Mouse (Mus musculus) embryonic facial prominence, embryonic 11.5 days (tissue): Measurements from ENCODE around the gene Dcaf12. TPM values are rescaled to one million over a fixed set of nuclear protein-coding genes. Genes with fewer than 3 reads are reported as not detected.

ENCODE experiments used
- ATAC-seq: fragments of 200-750 bp; cut with Nextera tagmentation; replicated peaks from 2 replicates; pipeline ENCODE4 v1.8.0; 2017; ENCODE audit warnings: low read depth; ENCODE audit not compliant: insufficient number of reproducible peaks, low FRiP score, low TSS enrichment
- DNase-seq: peaks from one replicate; pipeline ENCODE4 v3.0.0-alpha.2; 2015; ENCODE audit warnings: low spot score
- H3K27ac ChIP-seq: fragments of 300-500 bp; sonication (generic); replicated peaks from 2 replicates; pipeline ENCODE4 v1.5.1; 2014; ENCODE audit warnings: mild to moderate bottlenecking, low read depth, low read length, control low read depth
- H3K27me3 ChIP-seq: fragments of 300-500 bp; sonication (generic); 2 replicates; pipeline ENCODE4 v1.6.1; 2014; ENCODE audit warnings: mild to moderate bottlenecking, low read length, moderate library complexity, mixed read lengths; ENCODE audit not compliant: control insufficient read depth, insufficient read depth
- H3K36me3 ChIP-seq: fragments of 300-500 bp; sonication (generic); replicated peaks from 2 replicates; pipeline ENCODE4 v1.6.1; 2014; ENCODE audit warnings: low read depth, mild to moderate bottlenecking, low read length, moderate library complexity, mixed read lengths; ENCODE audit not compliant: control insufficient read depth, insufficient read depth
- H3K4me1 ChIP-seq: fragments of 300-500 bp; sonication (generic); 2 replicates; pipeline ENCODE4 v1.6.1; 2014; ENCODE audit warnings: low read length, mixed read lengths; ENCODE audit not compliant: control insufficient read depth, insufficient read depth
- H3K4me2 ChIP-seq: fragments of 300-500 bp; sonication (generic); 2 replicates; pipeline ENCODE4 v1.6.1; 2014; ENCODE audit warnings: low read depth, mild to moderate bottlenecking, control low read depth, low read length, moderate library complexity
- H3K4me3 ChIP-seq: fragments of 300-500 bp; sonication (generic); 2 replicates; pipeline ENCODE4 v1.5.1; 2014; ENCODE audit warnings: low read depth, low read length, control low read depth
- H3K9ac ChIP-seq: fragments of 300-500 bp; sonication (generic); replicated peaks from 2 replicates; pipeline ENCODE4 v1.6.1; 2014; ENCODE audit warnings: mild to moderate bottlenecking, control low read depth, low read length
- H3K9me3 ChIP-seq: fragments of 300-500 bp; sonication (generic); replicated peaks from 2 replicates; pipeline ENCODE4 v1.6.1; 2016; ENCODE audit warnings: mild to moderate bottlenecking, low read length, inconsistent platforms, mixed read lengths; ENCODE audit not compliant: control insufficient read depth
- WGBS: fragments of 180-500 bp; shearing (Covaris S2); extraction: QIAGEN DNeasy Blood & Tissue Kit; methylation state at CpG from one replicate; pipeline ENCODE4 v1.1.7; 2014; 5-methylcytosine and 5-hydroxymethylcytosine counted together
- polyA plus RNA-seq: library from polyadenylated mRNA; unstranded; fragments of >200 nt; fragmentation: Nextera tagmentation; extraction: Ambion mirVana; gene quantifications from 2 replicates; pipeline ENCODE4 v1.2.1, GENCODE M21; 2014

The Dcaf12 gene
- polyA plus RNA-seq, 1 experiment from 2014 or later, result 48.3 TPM

GRCm38 (mm10) chr4:41255564-41256210 lies 59.0 kb downstream of the Dcaf12 start:
- DNase-seq, result no peak
- WGBS, result 91% methylated on average over 12 of the region's 12 CpGs
- Histone ChIP-seq H3K9me3 (no peaks in the 10 kb centered on the region), H3K27ac (no peak overlapping the region), H3K9ac (no peak overlapping the region), H3K36me3 (no peaks in the 10 kb centered on the region), H3K27me3 (no peaks in the 10 kb centered on the region), H3K4me1 (no peaks in the 10 kb centered on the region), H3K4me2 (no peak overlapping the region), H3K4me3 (no peak overlapping the region)
- no peak for ATAC-seq

GRCm38 (mm10) chr4:41253756-41254155 lies 60.9 kb downstream of the Dcaf12 start:
- H3K27ac ChIP-seq, result no peak overlapping the region
- DNase-seq (no peak), ATAC-seq (no peak)
- 73% methylated on average over 2 of the region's 2 CpGs for WGBS
- H3K36me3 ChIP-seq, result no peaks in the 10 kb centered on the region
- no peak overlapping the region for H3K4me2 ChIP-seq
- no peak overlapping the region for H3K9ac ChIP-seq
- H3K4me1 ChIP-seq, result no peaks in the 10 kb centered on the region
- H3K27me3 ChIP-seq, result no peaks in the 10 kb centered on the region
- no peaks in the 10 kb centered on the region for H3K9me3 ChIP-seq
- H3K4me3 ChIP-seq, result no peak overlapping the region

GRCm38 (mm10) chr4:41245408-41245807 lies 69.3 kb downstream of the Dcaf12 start:
- H3K36me3 ChIP-seq, result peaks cover 8% of the 10 kb centered on the region; the same call in 1 of the 2 replicates
- no peak overlapping the region for H3K9ac ChIP-seq
- no peak overlapping the region for H3K4me3 ChIP-seq
- H3K4me2 ChIP-seq, result no peak overlapping the region
- ATAC-seq, result no peak
- H3K27ac ChIP-seq, result no peak overlapping the region
- H3K4me1 ChIP-seq, result no peaks in the 10 kb centered on the region
- no peaks in the 10 kb centered on the region for H3K9me3 ChIP-seq
- no peaks in the 10 kb centered on the region for H3K27me3 ChIP-seq
- 91% methylated on average over 2 of the region's 2 CpGs for WGBS
- no peak for DNase-seq

Other genes starting within 250 kb of the Dcaf12 start
- 1.0 and 1.4 TPM in 2 replicates for gene Aqp3, start 216.7 kb downstream of the Dcaf12 start, polyA plus RNA-seq
- 18.6 and 20.7 TPM in 2 replicates for gene Nol6, start 190.4 kb downstream of the Dcaf12 start, polyA plus RNA-seq
- gene Ube2r2, start 179.1 kb downstream of the Dcaf12 start, polyA plus RNA-seq, result 109 and 110 TPM in 2 replicates
- 67.3 and 69.6 TPM in 2 replicates for gene Ubap2, start 39.7 kb downstream of the Dcaf12 start, polyA plus RNA-seq
- 69.2 and 80.3 TPM in 2 replicates for gene Ubap1, start 34.1 kb upstream of the Dcaf12 start, polyA plus RNA-seq
- gene Kif24, start 150.0 kb upstream of the Dcaf12 start, polyA plus RNA-seq, result 8.7 and 10.1 TPM in 2 replicates
- gene Nudt2, start 150.3 kb upstream of the Dcaf12 start, polyA plus RNA-seq, result 59.7 and 62.3 TPM in 2 replicates
- gene AI464131, start 188.2 kb upstream of the Dcaf12 start, polyA plus RNA-seq, result 9.7 and 11.4 TPM in 2 replicates
- 6.3 and 6.4 TPM in 2 replicates for gene 1110017D15Rik, start 202.4 kb upstream of the Dcaf12 start, polyA plus RNA-seq